Mouse (Mus musculus): ENCODE measurements around the gene Sall2.
"Not testable (repeated sequence)": the region's sequence is repeated elsewhere in the genome, so short reads cannot be mapped to it uniquely, and the experiment has no call there.

The Sall2 gene

GRCm38 (mm10) chr14:52303517-52303916 lies 25.0 kb downstream of the Sall2 start:
- DNase-seq (ENCODE audit: extremely low spot score, low spot score): not testable (repeated sequence)

- no peak for DNase-seq (ENCODE audit: extremely low spot score, low spot score)
These were observed 32.9 kb downstream of the Sall2 start for GRCm38 (mm10) chr14:52295558-52296264.

GRCm38 (mm10) chr14:52284191-52284590 lies 44.4 kb downstream of the Sall2 start:
- no peak for DNase-seq (ENCODE audit: extremely low spot score, low spot score)

GRCm38 (mm10) chr14:52283629-52284028 lies 44.9 kb downstream of the Sall2 start:
- no peak for DNase-seq (ENCODE audit: extremely low spot score, low spot score)

- DNase-seq (ENCODE audit: extremely low spot score, low spot score): no peak
These were observed 48.8 kb downstream of the Sall2 start for GRCm38 (mm10) chr14:52279747-52280120.

GRCm38 (mm10) chr14:52278932-52279746 lies 49.4 kb downstream of the Sall2 start, which contains the start of the genes Tox4 and Rab2b:
Gene Tox4, plus strand, starts transcription at chr14:52279146.
Gene Rab2b, minus strand, starts transcription at chr14:52279545.
- DNase-seq (ENCODE audit: extremely low spot score, low spot score): peak; percentile 99

GRCm38 (mm10) chr14:52277210-52277609 lies 51.4 kb downstream of the Sall2 start:
- DNase-seq (ENCODE audit: extremely low spot score, low spot score): no peak

GRCm38 (mm10) chr14:52272781-52273180 lies 55.8 kb downstream of the Sall2 start:
- no peak for DNase-seq (ENCODE audit: extremely low spot score, low spot score)
